Mouse (Mus musculus): ENCODE data around the gene Slc39a9. TPM values are rescaled to one million over a fixed set of nuclear protein-coding genes. Genes with fewer than 3 reads are reported as not detected.

Slc39a9 gene
- total RNA-seq, 2 experiments from 2014 or later: 41.8 to 57.6 TPM

GRCm38 (mm10) chr12:80719141-80719540 is 75.5 kb downstream of the Slc39a9 start:
- no peak for DNase-seq

- DNase-seq: no peak
These were observed 76.8 kb downstream of the Slc39a9 start for GRCm38 (mm10) chr12:80720507-80720906.

GRCm38 (mm10) chr12:80721458-80721857 is 77.8 kb downstream of the Slc39a9 start:
- no peak for DNase-seq

DNA sequence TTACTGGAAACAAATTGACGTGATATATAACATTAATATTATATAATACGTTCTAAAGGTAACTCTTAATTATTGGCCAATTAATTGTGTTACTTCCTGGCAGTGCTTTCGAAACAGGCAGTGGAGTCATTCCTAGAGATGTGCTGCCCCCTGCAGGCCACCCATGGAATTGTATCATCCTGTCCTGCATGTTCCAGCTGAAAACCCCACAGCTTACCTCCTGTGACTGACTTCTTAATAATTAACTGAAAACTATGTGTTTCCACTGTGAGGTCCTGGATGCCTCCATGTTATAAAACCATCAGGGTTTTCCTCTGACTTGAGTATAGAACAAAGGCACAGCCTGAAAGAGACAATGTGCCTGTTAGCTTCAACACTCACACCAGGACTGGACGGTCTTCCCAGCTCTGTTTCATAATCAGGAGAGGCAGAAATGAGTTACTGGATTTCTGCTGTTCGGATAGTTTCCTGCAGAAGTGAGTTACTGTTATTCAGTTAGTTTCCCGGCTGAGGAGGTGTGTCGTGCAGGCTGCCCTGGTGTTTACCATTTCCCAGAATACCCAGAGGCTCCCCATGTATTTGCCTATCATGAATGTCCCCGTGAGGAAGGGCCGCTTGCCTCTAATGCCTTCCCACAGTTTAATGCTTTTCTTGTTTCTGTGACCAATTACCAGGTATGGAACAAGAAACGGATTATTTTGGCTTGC is 81.3 kb downstream of the Slc39a9 start:
- DNase-seq: peak; percentile 82 to 89

DNA sequence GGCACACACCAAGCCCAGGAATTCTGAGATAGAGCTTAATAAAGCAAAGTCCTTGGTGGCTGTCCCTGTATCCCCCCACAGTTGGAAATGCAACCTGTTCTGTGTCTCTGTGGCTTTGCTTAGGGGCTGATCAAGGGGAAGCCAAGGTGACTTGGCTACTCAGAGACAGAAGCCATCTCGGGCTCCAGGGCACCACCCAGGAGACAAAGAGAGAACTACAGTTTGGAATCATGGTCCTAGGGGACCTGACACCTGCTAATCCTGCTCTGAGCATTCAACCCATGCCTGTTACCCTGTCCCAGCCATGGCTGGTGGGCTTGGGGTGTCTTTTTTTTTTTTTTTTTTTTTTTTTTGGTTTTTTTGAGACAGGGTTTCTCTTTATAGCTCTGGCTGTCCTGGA is 84.5 kb downstream of the Slc39a9 start:
- no peak for DNase-seq

DNA sequence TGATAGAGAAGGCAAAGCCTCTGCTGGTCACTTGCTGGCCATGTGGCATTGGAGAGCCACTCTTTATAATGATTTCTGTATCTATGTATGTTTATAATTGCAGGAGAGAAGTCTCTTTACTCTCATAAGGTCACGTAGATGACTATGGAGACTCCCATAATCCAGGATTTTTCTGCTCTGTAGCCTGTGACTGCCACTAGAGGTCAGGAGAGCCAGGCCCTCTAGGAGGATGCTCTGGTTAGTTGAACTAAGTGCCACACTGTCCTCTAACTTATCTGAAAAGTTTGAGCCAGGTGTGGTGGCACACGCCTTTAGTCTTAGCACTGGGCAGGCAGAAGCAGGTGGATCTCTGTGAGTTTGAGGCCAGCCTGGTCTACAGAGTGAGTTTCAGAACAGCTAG is 85.1 kb downstream of the Slc39a9 start:
- DNase-seq: peak in 1 of 2 experiments; percentile 15

- no peak for DNase-seq
These were observed 86.3 kb downstream of the Slc39a9 start for GRCm38 (mm10) chr12:80729758-80730530.

- peak; percentile 47 to 69 for DNase-seq
These were observed 86.9 kb downstream of the Slc39a9 start for GRCm38 (mm10) chr12:80730567-80730966.

Other genes starting within 250 kb of the Slc39a9 start
- 10 to 100 TPM; 32.1 to 33.1 TPM for gene Dcaf5, start 207.3 kb upstream of the Slc39a9 start, total RNA-seq (2021)
- 10 to 100 TPM; 18.6 to 20.2 TPM for gene Exd2, start 180.8 kb upstream of the Slc39a9 start, total RNA-seq (2021)
- gene Galnt16, start 125.6 kb upstream of the Slc39a9 start, total RNA-seq (2021): 1 to 10 TPM; 7.1 to 8.8 TPM
- 10 to 100 TPM; 47.4 to 56.1 TPM for gene Erh, start 458 bp downstream of the Slc39a9 start, total RNA-seq (2021)
- not detected for gene Plekhd1, start 48.7 kb downstream of the Slc39a9 start, total RNA-seq (2021)
- gene Ccdc177, start 116.8 kb downstream of the Slc39a9 start, total RNA-seq (2021): not detected
- gene Susd6, start 146.6 kb downstream of the Slc39a9 start, total RNA-seq (2021): 10 to 100 TPM; 53.9 to 59.4 TPM